Mouse (Mus musculus) sigmoid colon, adult 10 weeks (tissue): ENCODE results near the gene Numbl. TPM values are rescaled to one million over a fixed set of nuclear protein-coding genes. Genes with fewer than 3 reads are reported as not detected.

Source experiments
- polyA plus RNA-seq: library from polyadenylated mRNA; stranded (reverse); fragments of 350-450 nt; fragmentation: Illumina TruSeq; extraction: RNeasy Lipid Tissue Mini Kit (QIAGEN cat#74804); gene quantifications from one replicate; pipeline ENCODE4 v1.2.3, GENCODE M21; 2014; ENCODE audit warnings: low read depth, low replicate concordance

Gene Numbl
- polyA plus RNA-seq = 0.50 TPM

GRCm38 (mm10) chr7:27258205-27258899 lies at the start of gene Numbl:
Gene Numbl (plus strand): TSS chr7:27258433.

GRCm38 (mm10) chr7:27228281-27228821 lies 29.9 kb upstream of the Numbl start, which contains the start of gene Itpkc:
Gene Itpkc (minus strand): TSS chr7:27228661.

DNA sequence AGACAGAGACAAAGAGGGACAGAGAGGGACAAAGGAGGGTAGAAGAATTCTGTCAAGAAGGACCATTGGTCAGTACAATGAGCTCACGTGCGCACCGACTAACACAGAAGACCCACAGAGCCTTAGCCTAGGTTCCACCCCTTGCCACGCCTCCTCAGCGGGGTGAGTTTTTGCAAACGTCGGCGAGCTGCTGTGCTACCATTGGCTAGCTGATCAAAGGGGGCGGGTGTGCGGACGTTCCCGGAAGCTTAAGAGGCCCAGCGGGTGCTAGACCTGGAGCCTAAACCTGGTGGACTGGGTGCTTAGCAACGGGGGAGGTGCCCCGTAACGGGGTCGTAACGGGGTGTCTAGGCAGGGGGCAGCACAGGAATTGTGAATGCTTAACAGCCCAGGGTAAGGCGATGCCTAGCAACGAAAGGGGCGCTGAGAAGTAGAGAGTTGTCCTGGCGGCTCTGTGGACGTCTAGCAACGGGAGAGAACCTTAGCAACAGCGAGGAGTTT lies 25.4 kb upstream of the Numbl start, which contains the start of gene Coq8b:
Coq8b (plus strand) TSS at position 243 of the 501 bp plus-strand sequence.

Other genes starting within 250 kb of the Numbl start
- 0.25 TPM for gene Cyp2a12, start 229.4 kb upstream of the Numbl start, polyA plus RNA-seq
- gene Cyp2f2, start 138.5 kb upstream of the Numbl start, polyA plus RNA-seq = 3.7 TPM
- gene Cyp2t4, start 104.7 kb upstream of the Numbl start, polyA plus RNA-seq = not detected
- gene Egln2, start 91.6 kb upstream of the Numbl start, polyA plus RNA-seq = 7.7 TPM
- 5.2 TPM for gene Rab4b, start 79.5 kb upstream of the Numbl start, polyA plus RNA-seq
- not detected for gene Gm21983, start 77.3 kb upstream of the Numbl start, polyA plus RNA-seq
- gene Mia, start 77.3 kb upstream of the Numbl start, polyA plus RNA-seq = not detected
- 7.2 TPM for gene BC024978, start 62.7 kb upstream of the Numbl start, polyA plus RNA-seq
- gene Snrpa, start 62.2 kb upstream of the Numbl start, polyA plus RNA-seq = 4.7 TPM
- gene Itpkc, start 29.8 kb upstream of the Numbl start, polyA plus RNA-seq = 2.8 TPM
- gene Coq8b, start 25.4 kb upstream of the Numbl start, polyA plus RNA-seq = 0.54 TPM
- 2.3 TPM for gene Ltbp4, start 79.3 kb downstream of the Numbl start, polyA plus RNA-seq
- gene Shkbp1, start 97.6 kb downstream of the Numbl start, polyA plus RNA-seq = 2.5 TPM
- not detected for gene Gm20479, start 99.0 kb downstream of the Numbl start, polyA plus RNA-seq
- not detected for gene Sptbn4, start 189.3 kb downstream of the Numbl start, polyA plus RNA-seq
- 1.6 TPM for gene Blvrb, start 189.5 kb downstream of the Numbl start, polyA plus RNA-seq
- 2.6 TPM for gene Sertad3, start 215.3 kb downstream of the Numbl start, polyA plus RNA-seq
- 1.1 TPM for gene Sertad1, start 228.5 kb downstream of the Numbl start, polyA plus RNA-seq
- gene Prx, start 240.9 kb downstream of the Numbl start, polyA plus RNA-seq = 0.16 TPM